Mouse (Mus musculus) limb, embryonic 12.5 days (tissue): ENCODE results near the gene Gm9639. TPM values are rescaled to one million over a fixed set of nuclear protein-coding genes. Genes with fewer than 3 reads are reported as not detected.

Experiments
- ATAC-seq: fragments of 200-750 bp; cut with Nextera tagmentation; 2 replicates; pipeline ENCODE4 v1.8.0; 2017; ENCODE audit warnings: low read depth, moderate TSS enrichment; ENCODE audit not compliant: insufficient number of reproducible peaks, insufficient read depth, low FRiP score, low TSS enrichment
- H3K27ac ChIP-seq: fragments of 300-500 bp; sonication (generic); 2 replicates; pipeline ENCODE4 v1.5.1; 2016; ENCODE audit warnings: mild to moderate bottlenecking, moderate library complexity
- H3K27me3 ChIP-seq: fragments of 300-500 bp; sonication (generic); 2 replicates; pipeline ENCODE4 v1.6.1; 2016; ENCODE audit warnings: mild to moderate bottlenecking, moderate library complexity
- H3K36me3 ChIP-seq: fragments of 300-500 bp; sonication (generic); 2 replicates; pipeline ENCODE4 v1.6.1; 2016; ENCODE audit warnings: mild to moderate bottlenecking, moderate library complexity
- H3K4me1 ChIP-seq: fragments of 300-500 bp; sonication (generic); replicated peaks from 2 replicates; pipeline ENCODE4 v1.6.1; 2016
- H3K4me2 ChIP-seq: fragments of 300-500 bp; sonication (generic); 2 replicates; pipeline ENCODE4 v1.6.1; 2016; ENCODE audit warnings: mild to moderate bottlenecking, moderate library complexity
- H3K4me3 ChIP-seq: fragments of 300-500 bp; sonication (generic); replicated peaks from 2 replicates; pipeline ENCODE4 v1.5.1; 2016; ENCODE audit warnings: mild to moderate bottlenecking
- H3K9ac ChIP-seq: fragments of 300-500 bp; sonication (generic); replicated peaks from 2 replicates; pipeline ENCODE4 v1.6.1; 2016; ENCODE audit warnings: mild to moderate bottlenecking, moderate library complexity
- H3K9me3 ChIP-seq: fragments of 300-500 bp; sonication (generic); 2 replicates; pipeline ENCODE4 v1.6.1; 2016; ENCODE audit warnings: mild to moderate bottlenecking, moderate library complexity
- WGBS: fragments of 180-500 bp; shearing (Covaris S2); methylation state at CpG from one replicate; pipeline ENCODE4 v1.1.7; 2016; 5-methylcytosine and 5-hydroxymethylcytosine counted together
- polyA plus RNA-seq: library from polyadenylated mRNA; unstranded; fragments of >200 nt; fragmentation: Nextera tagmentation; extraction: Ambion mirVana; gene quantifications from 2 replicates; pipeline ENCODE4 v1.2.1, GENCODE M21; 2016

The Gm9639 gene
- not detected in 2 replicates for polyA plus RNA-seq

DNA sequence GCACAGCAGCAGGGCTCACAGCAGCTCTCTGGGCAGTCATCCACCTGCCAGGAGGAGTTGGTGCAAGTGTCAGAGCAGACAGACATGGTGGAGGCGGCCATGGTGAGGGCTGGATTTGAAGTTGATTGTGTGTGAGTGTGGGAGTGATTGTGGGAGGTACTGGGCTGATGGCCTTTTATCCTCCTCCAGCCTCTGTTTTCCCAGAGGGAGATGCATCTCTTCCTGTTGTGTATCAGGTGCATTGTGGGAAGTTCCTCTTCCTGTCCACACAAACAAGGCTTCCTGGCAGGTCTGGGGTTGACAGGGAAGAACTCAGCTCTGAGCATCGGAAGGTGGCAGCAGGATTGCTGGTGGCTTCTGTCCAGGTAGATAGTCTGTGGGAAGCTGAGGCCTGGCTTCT is at the start of gene Gm9639:
TSS of gene Gm9639 (minus strand) at position 101 of the 400 bp plus-strand sequence.
- no peak for ATAC-seq
- Histone ChIP-seq H3K27ac (no peak within 1 kb of the TSS), H3K4me1 (peaks cover 17% of the 10 kb centered on the region), H3K4me3 (no peak within 1 kb of the TSS), H3K36me3 (no peaks in the 10 kb centered on the region), H3K9me3 (no peaks in the 10 kb centered on the region), H3K27me3 (no peaks in the 10 kb centered on the region), H3K9ac (no peak within 1 kb of the TSS), H3K4me2 (no peak within 1 kb of the TSS)
- 65% methylated on average over 2 of the region's 2 CpGs for WGBS

DNA sequence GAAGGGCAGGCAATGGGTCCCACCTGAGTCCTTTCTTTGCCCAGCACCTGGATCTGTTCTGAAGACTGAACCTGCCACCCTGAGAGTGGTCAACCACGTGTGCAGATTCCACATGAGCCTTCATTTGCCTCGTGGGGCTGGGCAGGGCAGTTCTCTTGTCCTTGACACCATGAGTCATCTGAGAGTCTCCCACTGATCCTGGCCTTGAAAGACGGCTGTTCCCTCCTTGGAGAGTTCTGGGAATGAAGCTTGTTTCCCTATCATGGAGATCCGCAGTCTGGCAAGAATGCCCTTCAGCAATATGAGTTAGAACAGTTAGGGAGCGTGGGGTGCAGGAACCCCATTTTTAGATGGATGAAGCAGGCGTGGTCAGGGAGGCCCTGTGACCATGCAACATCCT is 44.1 kb upstream of the Gm9639 start:
- no peak for ATAC-seq
- WGBS = 70% methylated on average over 6 of the region's 6 CpGs
- no peak overlapping the region for H3K27ac ChIP-seq

DNA sequence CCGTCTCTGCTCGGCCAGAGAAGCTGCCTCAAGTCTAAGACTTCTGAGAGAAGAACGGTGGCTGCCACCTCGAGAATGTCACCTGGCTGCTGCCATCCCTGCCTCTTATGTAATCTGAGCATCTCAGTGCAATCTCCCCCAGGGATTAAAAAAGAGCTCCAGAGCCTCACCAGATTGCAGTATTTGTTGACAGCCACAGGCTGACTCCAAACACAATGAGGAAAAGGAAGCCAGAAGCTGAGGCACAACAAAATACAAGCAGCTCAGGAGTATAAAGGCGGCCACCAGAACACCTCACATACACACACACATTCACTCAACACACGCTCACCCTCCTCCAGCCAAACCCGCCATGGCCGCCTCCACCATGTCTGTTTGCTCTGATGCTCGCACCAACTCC is 40.8 kb upstream of the Gm9639 start, which contains the start of gene Krtap10-10:
TSS of gene Krtap10-10 (plus strand) at position 301 of the 400 bp plus-strand sequence.
- no peaks in the 10 kb centered on the region for H3K27me3 ChIP-seq
- no peaks in the 10 kb centered on the region for H3K4me1 ChIP-seq
- no peaks in the 10 kb centered on the region for H3K36me3 ChIP-seq
- WGBS = 80% methylated on average over 8 of the region's 9 CpGs
- no peak for ATAC-seq
- 0 out of 2 replicates have a peak, but pooled peaks cover 4% of the 10 kb centered on the region for H3K9me3 ChIP-seq
- no peak within 1 kb of the TSS for H3K27ac ChIP-seq
- H3K9ac ChIP-seq = no peak within 1 kb of the TSS
- no peak within 1 kb of the TSS for H3K4me3 ChIP-seq
- H3K4me2 ChIP-seq = no peak within 1 kb of the TSS

More for the DNA sequence above, 44.1 kb upstream of the Gm9639 start:
- H3K4me3 ChIP-seq = no peak overlapping the region
- H3K4me2 ChIP-seq = no peak overlapping the region
- H3K9me3 ChIP-seq = peaks cover 14% of the 10 kb centered on the region
- H3K27me3 ChIP-seq = no peaks in the 10 kb centered on the region
- no peak overlapping the region for H3K9ac ChIP-seq
- no peaks in the 10 kb centered on the region for H3K36me3 ChIP-seq
- H3K4me1 ChIP-seq = no peaks in the 10 kb centered on the region

DNA sequence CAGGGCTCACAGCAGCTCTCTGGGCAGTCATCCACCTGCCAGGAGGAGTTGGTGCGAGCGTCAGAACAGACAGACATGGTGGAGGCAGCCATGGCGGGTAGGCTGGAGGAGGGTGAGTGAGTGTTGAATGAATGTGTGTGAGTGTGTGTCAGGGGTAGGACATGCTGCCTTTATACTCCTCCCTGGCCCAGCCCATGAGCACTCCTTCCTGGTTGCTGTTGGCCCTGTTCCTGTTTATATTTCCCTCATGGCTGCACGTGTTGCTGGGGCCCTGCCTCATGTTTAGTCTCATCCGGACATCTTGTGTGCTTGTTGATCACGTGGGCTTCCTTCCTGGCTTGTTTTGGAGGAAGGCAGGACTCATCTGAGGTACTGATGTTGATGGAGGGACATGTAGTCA is 32.1 kb upstream of the Gm9639 start, which contains the start of gene Krtap10-4:
TSS of gene Krtap10-4 (minus strand) at position 145 of the 400 bp plus-strand sequence.
- 67% methylated on average over 6 of the region's 6 CpGs for WGBS
- no peak within 1 kb of the TSS for H3K4me2 ChIP-seq
- H3K4me3 ChIP-seq = no peak within 1 kb of the TSS
- H3K9ac ChIP-seq = no peak within 1 kb of the TSS
- ATAC-seq = no peak
- H3K27me3 ChIP-seq = no peaks in the 10 kb centered on the region
- H3K36me3 ChIP-seq = no peaks in the 10 kb centered on the region
- H3K9me3 ChIP-seq = peaks cover 12% of the 10 kb centered on the region
- H3K27ac ChIP-seq = no peak within 1 kb of the TSS
- H3K4me1 ChIP-seq = 0 out of 2 replicates have a peak, but pooled peaks cover 5% of the 10 kb centered on the region

DNA sequence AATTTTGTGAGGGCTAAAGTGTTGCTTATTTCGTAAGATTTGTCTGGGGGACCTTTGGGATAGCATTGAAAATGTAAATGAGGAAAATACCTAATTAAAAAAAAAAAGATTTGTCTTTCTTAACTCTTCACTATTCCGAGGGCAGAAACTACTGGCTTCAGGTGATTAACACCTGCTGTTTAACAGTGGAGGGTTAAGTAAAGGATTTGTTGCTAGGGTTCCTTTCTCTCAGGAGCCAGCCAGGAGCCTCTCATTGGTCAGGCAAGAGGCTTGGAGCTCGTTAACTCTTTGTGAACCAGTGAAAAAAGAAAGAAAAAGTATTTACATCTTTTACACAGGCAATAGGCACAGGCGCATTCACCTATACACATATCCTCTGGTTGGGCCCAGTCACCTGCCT is 24.3 kb upstream of the Gm9639 start:
- H3K9me3 ChIP-seq = peaks cover 12% of the 10 kb centered on the region
- no peaks in the 10 kb centered on the region for H3K27me3 ChIP-seq
- ATAC-seq = no peak
- no peak overlapping the region for H3K4me2 ChIP-seq
- no peak overlapping the region for H3K9ac ChIP-seq
- WGBS = 31% methylated on average over 4 of the region's 4 CpGs
- H3K4me1 ChIP-seq = 0 out of 2 replicates have a peak, but pooled peaks cover 3% of the 10 kb centered on the region
- no peaks in the 10 kb centered on the region for H3K36me3 ChIP-seq
- no peak overlapping the region for H3K4me3 ChIP-seq
- H3K27ac ChIP-seq = no peak overlapping the region

DNA sequence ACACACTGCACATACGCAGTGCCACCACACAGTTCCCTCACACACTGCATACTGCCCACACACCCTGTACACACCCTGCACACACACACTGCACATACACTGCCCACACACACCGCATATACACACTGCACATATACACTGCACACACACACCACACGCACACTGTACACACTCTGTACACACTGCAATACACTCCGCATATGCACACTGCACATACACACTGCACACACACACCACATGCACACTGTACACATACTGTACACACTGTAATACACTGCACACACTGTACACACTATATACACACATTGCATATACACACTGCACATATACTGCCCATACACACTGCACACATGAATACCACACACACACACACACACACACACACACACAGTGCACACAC is 23.6 kb upstream of the Gm9639 start:
- 95% methylated on average over 4 of the region's 4 CpGs for WGBS
- Histone ChIP-seq H3K27ac (no peak overlapping the region), H3K4me2 (no peak overlapping the region), H3K9me3 (peaks cover 6% of the 10 kb centered on the region; the same call in 1 of the 2 replicates), H3K36me3 (no peaks in the 10 kb centered on the region), H3K9ac (no peak overlapping the region), H3K27me3 (no peaks in the 10 kb centered on the region), H3K4me1 (0 out of 2 replicates have a peak, but pooled peaks cover 3% of the 10 kb centered on the region), H3K4me3 (no peak overlapping the region)
- ATAC-seq = peak; percentile 59

DNA sequence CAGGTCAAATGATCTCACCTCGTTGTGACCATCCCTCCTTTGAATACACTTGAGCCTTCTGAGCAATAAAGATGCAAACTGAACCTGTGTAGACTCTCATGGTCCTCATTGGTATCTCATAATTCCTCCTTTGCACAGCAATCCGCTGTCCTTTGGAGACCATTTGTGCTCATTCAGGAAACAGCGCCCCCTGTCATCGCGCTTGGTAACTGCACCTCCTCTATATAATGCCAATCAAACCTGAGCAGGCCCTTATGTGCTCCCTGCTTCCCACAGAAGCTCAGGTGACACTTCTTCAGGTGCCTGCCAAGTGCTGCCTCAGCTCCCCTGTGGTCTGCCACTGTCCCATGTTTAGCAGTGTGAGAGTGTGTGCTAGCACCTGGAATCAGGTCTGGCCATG is 20.6 kb upstream of the Gm9639 start:
- Histone ChIP-seq H3K36me3 (no peaks in the 10 kb centered on the region), H3K4me1 (0 out of 2 replicates have a peak, but pooled peaks cover 3% of the 10 kb centered on the region), H3K4me3 (no peak overlapping the region), H3K4me2 (no peak overlapping the region), H3K27ac (no peak overlapping the region), H3K9ac (no peak overlapping the region), H3K27me3 (no peaks in the 10 kb centered on the region), H3K9me3 (no peaks in the 10 kb centered on the region)
- ATAC-seq = no peak
- WGBS = 32% methylated on average over 5 of the region's 5 CpGs

DNA sequence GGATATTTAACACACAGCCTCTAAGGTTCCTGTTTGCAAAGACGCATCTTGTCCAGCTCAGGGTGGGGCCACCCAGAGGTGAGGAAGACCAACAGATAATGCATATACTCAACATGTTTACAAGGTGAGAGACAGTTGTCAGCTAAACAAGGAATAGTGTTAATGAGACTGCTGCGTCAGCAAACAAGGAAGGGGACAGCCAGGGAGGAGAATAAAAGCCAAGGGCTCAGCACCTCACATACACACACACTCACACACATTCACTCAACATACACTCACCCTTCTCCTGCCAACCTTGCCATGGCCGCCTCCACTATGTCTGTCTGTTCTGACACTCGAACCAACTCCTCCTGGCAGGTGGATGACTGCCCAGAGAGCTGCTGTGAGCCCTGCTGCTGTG is 19.5 kb upstream of the Gm9639 start, which contains the start of gene Gm2696:
TSS of gene Gm2696 (plus strand) at position 301 of the 400 bp plus-strand sequence.
- WGBS = 50% methylated on average over 4 of the region's 4 CpGs
- H3K4me3 ChIP-seq = no peak within 1 kb of the TSS
- 0 out of 2 replicates have a peak, but pooled peaks cover 2% of the 10 kb centered on the region for H3K4me1 ChIP-seq
- no peak within 1 kb of the TSS for H3K9ac ChIP-seq
- H3K9me3 ChIP-seq = peaks cover 5% of the 10 kb centered on the region
- H3K36me3 ChIP-seq = no peaks in the 10 kb centered on the region
- ATAC-seq = no peak
- H3K4me2 ChIP-seq = no peak within 1 kb of the TSS
- no peak within 1 kb of the TSS for H3K27ac ChIP-seq
- no peaks in the 10 kb centered on the region for H3K27me3 ChIP-seq

DNA sequence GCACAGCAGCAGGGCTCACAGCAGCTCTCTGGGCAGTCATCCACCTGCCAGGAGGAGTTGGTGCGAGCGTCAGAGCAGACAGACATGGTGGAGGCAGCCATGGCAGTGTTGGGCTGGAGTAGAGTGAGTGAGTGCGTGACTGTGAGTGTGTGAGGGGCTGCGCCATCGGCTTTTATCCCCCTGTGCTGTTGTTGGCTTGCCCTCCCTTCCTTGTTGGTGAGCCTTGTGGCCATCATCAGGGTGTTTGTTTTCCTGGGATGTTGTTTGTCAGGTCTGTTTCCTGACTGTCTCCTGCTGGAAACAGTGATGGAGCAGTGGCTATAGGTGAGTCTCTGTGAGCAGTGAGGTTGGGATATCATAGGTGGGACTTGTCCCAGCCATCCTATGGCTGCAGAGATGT is 16.9 kb upstream of the Gm9639 start, which contains the start of gene Gm9507:
TSS of gene Gm9507 (minus strand) at position 101 of the 400 bp plus-strand sequence.
- no peaks in the 10 kb centered on the region for H3K4me1 ChIP-seq
- no peaks in the 10 kb centered on the region for H3K27me3 ChIP-seq
- peaks cover 8% of the 10 kb centered on the region for H3K9me3 ChIP-seq
- H3K4me2 ChIP-seq = no peak within 1 kb of the TSS
- H3K9ac ChIP-seq = no peak within 1 kb of the TSS
- no peak within 1 kb of the TSS for H3K4me3 ChIP-seq
- ATAC-seq = no peak
- 67% methylated on average over 5 of the region's 5 CpGs for whole genome bisulfite sequencing
- H3K36me3 ChIP-seq = no peaks in the 10 kb centered on the region
- H3K27ac ChIP-seq = no peak within 1 kb of the TSS

DNA sequence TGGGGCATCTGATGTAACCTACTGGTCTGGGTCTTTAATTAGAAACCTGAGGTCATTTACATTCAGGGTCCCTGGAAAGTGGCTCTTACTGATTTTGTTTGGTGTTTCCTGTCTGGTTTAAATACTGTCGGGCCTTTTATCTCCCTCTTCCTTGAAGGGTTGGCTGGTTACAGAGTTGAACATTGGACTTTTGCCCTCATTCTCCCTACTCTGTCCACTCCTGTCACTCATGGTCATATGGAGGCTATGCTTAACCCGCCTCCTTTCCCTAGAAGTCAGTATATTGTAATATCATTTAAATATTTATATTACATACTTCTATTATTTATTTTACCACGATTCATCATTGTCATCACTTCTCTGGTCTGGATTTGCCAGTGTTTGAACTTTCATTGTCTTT is 9.2 kb upstream of the Gm9639 start:
- WGBS = 75% methylated on average over 3 of the region's 3 CpGs
- Histone ChIP-seq H3K9me3 (peaks cover 2% of the 10 kb centered on the region; the same call in 1 of the 2 replicates), H3K4me3 (no peak overlapping the region), H3K9ac (no peak overlapping the region), H3K27me3 (no peaks in the 10 kb centered on the region), H3K36me3 (no peaks in the 10 kb centered on the region), H3K27ac (no peak overlapping the region), H3K4me1 (no peaks in the 10 kb centered on the region), H3K4me2 (no peak overlapping the region)
- no peak for ATAC-seq

DNA sequence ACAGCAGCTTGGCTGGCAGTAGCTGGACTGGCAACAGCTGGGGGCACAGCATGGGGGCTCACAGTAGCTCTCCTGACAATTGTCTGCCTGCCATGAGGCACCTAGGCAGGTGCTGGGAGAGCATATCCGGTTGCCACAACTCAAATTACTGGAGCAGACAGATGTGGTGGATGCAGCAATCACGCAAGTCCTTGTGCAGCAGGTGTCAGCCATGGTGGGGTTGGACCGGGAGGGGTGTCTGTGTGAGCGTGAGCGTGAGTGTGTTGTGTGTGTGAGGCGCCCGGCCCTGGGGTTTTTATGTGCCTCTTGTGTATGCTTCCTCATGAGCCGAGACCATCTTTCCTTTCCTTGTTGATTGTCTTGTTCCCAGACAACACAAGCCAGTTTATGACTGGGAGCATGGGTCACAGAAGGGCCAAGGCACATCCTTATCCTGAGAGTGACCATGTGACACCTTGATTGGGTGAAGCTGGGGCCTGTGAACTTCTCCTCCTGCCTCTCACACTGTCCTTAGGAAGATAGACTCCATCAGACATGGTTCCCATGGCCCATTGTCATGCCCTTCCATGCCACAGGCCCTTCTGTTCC is 4.1 kb upstream of the Gm9639 start, which contains the start of gene Gm19668:
TSS of gene Gm19668 (minus strand) at position 213 of the 588 bp plus-strand sequence.
- no peaks in the 10 kb centered on the region for H3K36me3 ChIP-seq
- no peak within 1 kb of the TSS for H3K27ac ChIP-seq
- no peak within 1 kb of the TSS for H3K4me2 ChIP-seq
- no peak within 1 kb of the TSS for H3K9ac ChIP-seq
- H3K4me1 ChIP-seq = peaks cover 14% of the 10 kb centered on the region
- no peaks in the 10 kb centered on the region for H3K9me3 ChIP-seq
- 48% methylated on average over 8 of the region's 8 CpGs for WGBS
- no peak for ATAC-seq
- no peaks in the 10 kb centered on the region for H3K27me3 ChIP-seq
- no peak within 1 kb of the TSS for H3K4me3 ChIP-seq
